Mouse (Mus musculus) testis, adult 2 months (tissue): ENCODE data around the gene Tnk2. TPM values are rescaled to one million over a fixed set of nuclear protein-coding genes. Genes with fewer than 3 reads are reported as not detected.

Source experiments
- H3K27ac ChIP-seq: fragments of 200-500 bp; 2 replicates; pipeline ENCODE4 v1.5.1; 2012; ENCODE audit warnings: low read depth, low read length; ENCODE audit not compliant: control insufficient read depth, insufficient read depth
- H3K27me3 ChIP-seq: fragments of 200-500 bp; 2 replicates; pipeline ENCODE4 v1.6.1; 2012; ENCODE audit warnings: mild to moderate bottlenecking, low read length, moderate library complexity; ENCODE audit not compliant: control insufficient read depth, insufficient read depth
- H3K36me3 ChIP-seq: fragments of 200-500 bp; 2 replicates; pipeline ENCODE4 v1.6.1; 2012; ENCODE audit warnings: mild to moderate bottlenecking, low read length; ENCODE audit not compliant: control insufficient read depth, insufficient read depth
- H3K4me1 ChIP-seq: fragments of 200-500 bp; 2 replicates; pipeline ENCODE4 v1.6.1; 2012; ENCODE audit warnings: low read length; ENCODE audit not compliant: control insufficient read depth, insufficient read depth
- H3K4me3 ChIP-seq: fragments of 200-500 bp; 2 replicates; pipeline ENCODE4 v1.5.1; 2012; ENCODE audit warnings: low read depth, mild to moderate bottlenecking, low read length, moderate library complexity, mixed read lengths; ENCODE audit not compliant: control insufficient read depth
- CTCF ChIP-seq: fragments of 200-500 bp; IDR thresholded peaks from 2 replicates; pipeline ENCODE4 v1.5.1; 2012; ENCODE audit warnings: low read depth, mild to moderate bottlenecking, inconsistent platforms, low read length, moderate library complexity; ENCODE audit not compliant: control insufficient read depth, insufficient read depth, insufficient replicate concordance
- POLR2A ChIP-seq: fragments of 200-500 bp; IDR thresholded peaks from 2 replicates; pipeline ENCODE4 v1.6.1; 2012; ENCODE audit warnings: low read depth, mild to moderate bottlenecking, inconsistent platforms, low read length, moderate library complexity; ENCODE audit not compliant: control insufficient read depth
- polyA plus RNA-seq: library from polyadenylated mRNA; depleted of rRNA; stranded (reverse); fragments of >200 nt; gene quantifications from 2 replicates; pipeline ENCODE4 v1.2.3, GENCODE M21; 2012

Gene Tnk2
- polyA plus RNA-seq, 1 experiment = 21.4 TPM

GRCm38 (mm10) chr16:32613269-32613834, 30.3 kb upstream of the Tnk2 start:
- TF ChIP-seq CTCF (no peak), POLR2A (no peak)
- Histone ChIP-seq H3K4me1 (peaks cover 5% of the 10 kb centered on the region), H3K27ac (no peak overlapping the region), H3K4me3 (no peak overlapping the region), H3K27me3 (no peaks in the 10 kb centered on the region), H3K36me3 (peaks cover 2% of the 10 kb centered on the region; the same call in 1 of the 2 replicates)

- Histone ChIP-seq H3K27me3 (no peaks in the 10 kb centered on the region), H3K27ac (no peak overlapping the region), H3K4me3 (no peak overlapping the region), H3K4me1 (peaks cover 4% of the 10 kb centered on the region), H3K36me3 (peaks cover 2% of the 10 kb centered on the region; the same call in 1 of the 2 replicates)
- TF ChIP-seq CTCF (no peak), POLR2A (no peak)
These were observed 29.6 kb upstream of the Tnk2 start for GRCm38 (mm10) chr16:32614047-32614446.

- TF ChIP-seq CTCF (no peak), POLR2A (no peak)
- Histone ChIP-seq H3K27ac (no peak overlapping the region), H3K4me3 (no peak overlapping the region), H3K36me3 (peaks cover 2% of the 10 kb centered on the region), H3K4me1 (no peaks in the 10 kb centered on the region), H3K27me3 (no peaks in the 10 kb centered on the region)
These were observed 24.7 kb upstream of the Tnk2 start for GRCm38 (mm10) chr16:32618946-32619345.

GRCm38 (mm10) chr16:32628140-32628539, 15.5 kb upstream of the Tnk2 start:
- no peaks in the 10 kb centered on the region for H3K27me3 ChIP-seq
- no peak for TF ChIP-seq CTCF
- no peak for TF ChIP-seq POLR2A
- no peak overlapping the region for H3K4me3 ChIP-seq
- H3K36me3 ChIP-seq = peaks cover 1% of the 10 kb centered on the region
- no peaks in the 10 kb centered on the region for H3K4me1 ChIP-seq
- no peak overlapping the region for H3K27ac ChIP-seq

DNA sequence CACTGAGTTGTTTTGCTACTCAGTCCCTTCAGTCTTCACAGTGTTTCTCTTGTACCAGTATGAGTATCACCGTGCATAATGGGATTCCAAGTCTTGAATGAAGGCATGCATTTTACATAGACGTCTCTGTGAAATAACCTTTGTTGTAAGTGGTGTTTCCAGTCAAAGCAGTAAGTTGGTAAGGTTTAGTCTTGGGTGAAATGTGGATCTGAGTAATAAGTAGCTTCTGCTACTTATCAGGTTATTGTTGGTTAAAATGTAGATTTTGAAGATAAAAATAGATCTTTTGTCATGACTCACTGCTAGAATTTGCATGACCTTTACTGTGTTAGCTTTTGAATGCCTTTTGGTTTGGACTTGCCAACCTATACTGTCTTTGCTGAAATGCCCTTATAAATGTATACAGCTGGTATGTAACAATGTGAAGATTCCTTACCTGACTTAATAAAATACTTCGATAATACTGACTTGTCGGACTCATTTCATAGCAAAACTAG, 11.3 kb upstream of the Tnk2 start:
- no peak for TF ChIP-seq CTCF
- no peak overlapping the region for H3K27ac ChIP-seq

DNA sequence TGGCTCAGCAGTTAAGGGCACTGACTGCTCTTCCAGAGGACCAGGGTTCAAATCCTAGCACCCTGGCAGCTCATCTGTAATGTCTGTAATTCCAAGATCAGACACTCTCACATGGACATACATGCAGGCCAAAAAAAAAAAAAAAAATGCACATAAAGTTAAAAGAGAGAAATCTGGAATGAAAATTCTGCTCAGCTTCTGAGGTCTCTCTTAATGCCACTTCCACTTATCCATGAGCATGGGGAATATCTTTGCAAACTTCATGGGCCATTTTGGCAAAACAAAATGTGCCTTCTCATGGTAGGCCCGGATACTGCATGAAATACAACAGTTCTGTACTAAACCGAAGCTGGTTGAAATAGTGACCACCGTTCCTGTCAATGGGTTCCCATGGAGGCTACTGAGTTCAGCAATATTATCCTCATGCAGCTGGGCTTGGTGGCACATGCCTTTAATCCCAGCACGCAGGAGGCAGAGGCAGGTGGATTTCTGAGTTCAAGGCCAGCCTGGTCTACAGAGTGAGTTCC, 10.1 kb upstream of the Tnk2 start:
- H3K4me3 ChIP-seq = no peak overlapping the region
- H3K36me3 ChIP-seq = no peaks in the 10 kb centered on the region; the same call in 1 of the 2 replicates
- no peak overlapping the region for H3K27ac ChIP-seq
- no peaks in the 10 kb centered on the region; the same call in 1 of the 2 replicates for H3K4me1 ChIP-seq
- no peaks in the 10 kb centered on the region for H3K27me3 ChIP-seq
- no peak for TF ChIP-seq POLR2A

More for the DNA sequence above, 11.3 kb upstream of the Tnk2 start:
- no peaks in the 10 kb centered on the region for H3K4me1 ChIP-seq
- no peaks in the 10 kb centered on the region; the same call in 1 of the 2 replicates for H3K36me3 ChIP-seq
- H3K27me3 ChIP-seq = no peaks in the 10 kb centered on the region
- H3K4me3 ChIP-seq = no peak overlapping the region

DNA sequence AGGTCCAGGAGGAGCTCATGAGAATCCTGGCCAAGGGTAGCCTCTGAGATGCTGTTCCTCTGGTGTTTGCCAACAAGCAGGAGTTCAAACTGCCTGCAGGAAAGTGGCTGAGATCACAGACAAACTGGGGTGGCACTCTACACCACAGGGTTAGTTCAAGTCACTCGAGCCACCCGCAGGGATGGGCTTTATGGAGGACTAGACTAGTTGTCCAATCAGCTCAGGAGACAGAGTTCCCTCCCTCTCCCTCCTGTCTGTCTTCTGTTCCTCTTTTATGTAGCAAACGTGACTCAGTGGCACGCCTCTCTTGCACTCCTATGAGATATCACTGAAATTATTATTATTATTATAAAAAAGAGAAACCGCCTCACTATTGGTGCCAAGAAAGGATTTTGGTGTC, 9.5 kb upstream of the Tnk2 start:
- Histone ChIP-seq H3K4me1 (no peaks in the 10 kb centered on the region; the same call in 1 of the 2 replicates), H3K36me3 (no peaks in the 10 kb centered on the region; the same call in 1 of the 2 replicates), H3K27me3 (no peaks in the 10 kb centered on the region), H3K4me3 (no peak overlapping the region), H3K27ac (no peak overlapping the region)
- TF ChIP-seq POLR2A = no peak
- TF ChIP-seq CTCF = no peak

DNA sequence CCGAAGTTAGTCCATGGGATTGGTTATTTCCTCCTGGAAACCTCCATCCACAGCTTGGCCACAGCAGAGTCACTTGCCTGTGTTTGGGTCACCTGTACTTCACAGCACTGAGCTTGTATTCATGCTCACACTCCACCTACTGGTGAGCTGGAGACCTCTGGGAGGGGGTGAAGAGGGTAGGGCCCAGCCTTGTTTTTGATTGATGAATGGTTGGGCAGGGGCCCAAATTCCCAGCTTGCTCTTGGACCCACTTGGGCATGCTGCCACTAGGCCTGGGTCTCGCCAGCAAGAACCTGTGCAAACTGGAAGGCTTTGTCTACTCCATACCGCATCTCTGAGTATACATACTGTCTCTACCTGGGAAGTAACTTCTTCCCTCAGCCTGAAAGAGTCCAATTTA, 8.4 kb upstream of the Tnk2 start:
- Histone ChIP-seq H3K4me1 (no peaks in the 10 kb centered on the region; the same call in 1 of the 2 replicates), H3K27me3 (no peaks in the 10 kb centered on the region), H3K4me3 (no peak overlapping the region), H3K27ac (no peak overlapping the region), H3K36me3 (no peaks in the 10 kb centered on the region)
- TF ChIP-seq POLR2A = no peak
- no peak for TF ChIP-seq CTCF
